Mouse (Mus musculus): ENCODE measurements at regions not wholly inside any gene's neighbourhood (a gene's known extent, or its start where the extent isn't known, plus 50 kb on each side); places are given as distances from the start of the nearest gene placed in this dataset.

DNA sequence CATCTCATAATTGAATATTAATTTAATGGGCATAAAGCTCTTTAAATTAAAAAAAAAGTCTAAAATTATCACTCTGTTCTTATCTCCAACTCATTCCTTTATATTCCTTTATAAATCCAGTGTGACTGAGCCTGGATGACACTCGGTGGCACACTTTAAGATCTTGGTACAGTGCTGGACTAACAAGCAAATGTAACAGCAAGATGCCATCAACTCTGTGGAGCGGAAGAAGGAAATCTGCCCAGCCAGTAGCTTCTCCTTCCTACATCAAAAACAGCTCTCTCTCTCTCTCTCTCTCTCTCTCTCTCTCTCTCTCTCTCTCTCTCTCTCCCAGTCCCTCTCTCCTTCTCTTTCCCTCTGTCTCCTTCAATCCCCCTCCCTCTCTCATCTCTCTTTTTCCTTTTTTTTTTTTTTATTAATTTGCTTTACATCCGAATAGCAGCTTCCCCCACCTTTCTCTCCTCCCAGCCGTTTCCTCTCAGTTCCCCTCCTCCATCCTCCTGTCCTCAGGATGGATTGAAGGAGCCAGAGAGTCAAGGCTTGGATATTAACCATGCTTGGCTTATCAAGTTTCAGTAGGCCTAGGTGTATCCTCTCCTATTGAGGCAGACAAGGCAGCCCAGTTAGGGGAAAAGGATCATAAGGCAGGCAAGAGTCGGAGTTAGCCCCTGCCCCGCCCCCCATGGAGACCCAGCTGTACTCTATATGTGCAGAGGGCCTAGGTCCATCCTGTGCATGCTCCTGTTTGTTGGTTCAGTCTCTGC, 130.4 kb upstream of the Tmtc2 start:
- peak; percentile 88 for ATAC-seq (ENCODE audit: insufficient number of reproducible peaks, low FRiP score, low TSS enrichment)

DNA sequence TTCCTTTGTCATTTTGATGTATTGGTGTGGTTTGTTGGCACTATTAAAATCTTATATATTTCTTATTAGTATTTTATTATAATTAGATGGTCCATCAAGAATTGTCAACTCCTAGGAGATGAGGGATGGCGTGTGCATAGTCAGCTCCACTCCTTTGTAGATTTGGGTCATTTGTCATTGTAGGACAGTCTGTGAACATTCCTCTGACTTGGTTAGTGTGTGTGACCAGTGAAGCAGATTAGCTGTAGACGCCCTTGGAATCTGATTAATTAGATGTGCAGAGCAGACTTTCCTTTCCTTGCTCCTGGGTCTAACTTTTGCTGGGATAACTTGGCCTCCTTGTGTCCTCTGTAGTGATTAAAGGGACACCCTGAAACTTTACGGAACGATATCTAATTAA, 118.9 kb upstream of the Tmtc2 start:
- ATAC-seq (ENCODE audit: insufficient number of reproducible peaks, low FRiP score, low TSS enrichment), result no peak

DNA sequence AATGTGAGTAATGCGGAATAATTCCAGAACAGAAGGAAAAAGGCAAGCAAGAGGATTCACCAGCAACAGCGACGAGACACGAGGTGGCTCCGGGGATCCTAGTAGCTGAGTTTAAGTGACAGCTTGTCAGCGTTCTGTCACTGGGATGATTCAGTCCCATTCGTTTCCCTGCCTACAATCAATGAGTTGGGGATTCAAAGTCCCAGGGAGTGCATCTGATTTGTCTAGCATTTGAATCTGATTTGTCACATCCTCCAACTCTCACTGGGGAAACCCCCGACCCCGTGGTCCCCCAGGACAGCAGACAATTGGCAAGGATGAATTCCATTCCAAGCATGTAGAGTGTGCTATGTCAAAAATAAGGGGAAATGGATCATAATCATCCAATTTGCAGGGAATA, 115.1 kb upstream of the Tmtc2 start:
- ATAC-seq (ENCODE audit: insufficient number of reproducible peaks, low FRiP score, low TSS enrichment), result no peak

DNA sequence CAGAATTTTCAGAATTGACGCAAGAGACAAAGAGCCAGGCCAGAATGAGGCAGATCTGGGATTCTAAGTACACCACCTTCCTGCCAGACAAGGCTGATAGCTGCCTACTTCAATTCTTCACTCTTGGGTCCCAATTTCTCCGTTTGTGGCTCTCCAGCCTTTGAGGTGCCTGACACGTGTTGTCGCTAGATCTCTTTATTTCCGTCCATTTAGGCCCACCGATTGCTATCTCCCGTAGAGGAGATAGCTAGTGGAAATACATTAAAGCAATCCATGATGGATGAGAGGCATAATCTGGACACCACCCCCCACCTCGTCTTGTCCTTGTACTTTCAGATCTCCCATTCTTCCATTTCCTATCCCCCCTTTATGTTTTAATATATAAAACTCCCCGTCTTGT, 114.6 kb upstream of the Tmtc2 start:
- ATAC-seq (ENCODE audit: insufficient number of reproducible peaks, low FRiP score, low TSS enrichment), result no peak

DNA sequence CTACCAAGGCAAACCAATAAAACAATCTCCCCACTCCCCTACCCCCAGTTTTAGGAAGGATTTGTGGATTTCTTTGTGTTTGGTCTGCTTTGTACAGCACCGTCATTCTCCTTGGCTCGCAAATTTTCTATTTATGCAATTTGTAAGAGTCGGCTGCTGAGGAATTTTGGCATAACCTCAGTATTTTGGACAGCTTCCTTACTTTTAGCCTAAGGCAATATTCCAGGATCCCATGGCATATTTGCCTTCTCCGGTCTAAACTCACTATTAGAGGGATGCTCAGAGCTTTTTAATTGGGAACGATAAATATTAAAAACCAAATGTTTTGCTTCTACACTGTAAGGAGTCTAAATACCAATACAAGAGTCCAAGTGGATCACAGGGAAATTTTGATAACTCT, 112.6 kb upstream of the Tmtc2 start:
- peak; percentile 70 for ATAC-seq (ENCODE audit: insufficient number of reproducible peaks, low FRiP score, low TSS enrichment)

DNA sequence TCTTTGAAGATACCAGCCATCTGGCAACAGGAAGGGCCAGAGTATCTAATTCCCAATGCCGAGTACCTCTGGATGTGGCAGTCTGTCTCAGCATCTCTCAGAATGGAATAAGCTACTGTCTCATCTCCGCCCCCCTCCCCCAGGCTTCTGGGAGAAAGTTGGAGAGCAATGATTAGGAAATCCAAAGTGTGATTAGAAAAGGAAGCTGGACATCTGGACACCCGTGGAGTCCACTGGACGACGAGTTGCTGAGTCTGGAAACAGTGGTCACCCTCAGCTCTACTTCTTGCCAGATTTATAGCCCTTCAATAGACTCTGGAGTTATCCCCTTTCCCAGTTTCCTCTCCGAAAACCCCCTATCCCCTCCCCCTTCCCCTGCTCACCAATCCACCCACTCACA, 105.3 kb upstream of the Tmtc2 start:
- ATAC-seq (ENCODE audit: insufficient number of reproducible peaks, low FRiP score, low TSS enrichment), result no peak

DNA sequence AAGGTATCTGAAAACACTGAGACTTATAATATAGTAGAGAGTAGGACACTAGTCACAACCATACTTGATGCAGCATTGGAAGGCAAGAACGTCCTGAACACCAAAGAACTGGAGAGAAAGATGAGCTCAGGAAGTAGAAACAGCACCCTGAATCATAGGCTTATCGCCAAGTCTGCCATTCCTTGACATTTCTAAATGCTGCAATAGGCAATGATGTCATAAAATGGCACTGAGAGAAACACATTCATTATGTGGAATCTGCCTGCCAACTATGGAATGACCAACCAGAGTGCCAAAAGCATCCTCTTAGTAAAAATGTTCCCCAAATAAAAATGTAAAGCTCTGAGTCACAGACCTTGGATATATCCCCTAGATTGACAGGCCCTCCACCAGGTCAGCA, 92.7 kb upstream of the Tmtc2 start:
- peak; percentile 52; the same call in 1 of the 2 replicates for ATAC-seq (ENCODE audit: insufficient number of reproducible peaks, low FRiP score, low TSS enrichment)

DNA sequence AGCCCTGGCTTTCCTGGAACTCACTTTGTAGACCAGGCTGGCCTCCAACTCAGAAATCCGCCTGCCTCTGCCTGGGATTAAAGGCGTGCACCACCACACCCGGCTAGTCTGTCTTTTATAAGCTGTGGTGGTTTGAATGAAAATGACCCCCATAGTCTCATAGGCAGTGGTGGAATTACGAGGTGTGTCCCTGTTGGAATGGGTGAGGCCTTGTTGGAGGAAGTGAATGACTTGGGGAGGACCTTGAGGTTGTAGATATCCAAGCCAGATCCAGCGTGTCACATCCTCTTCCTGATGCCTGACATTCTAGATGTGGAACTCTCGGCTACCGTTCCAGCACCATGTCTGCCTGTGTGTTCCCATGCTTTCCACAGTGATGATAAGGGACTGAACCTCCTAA, 86.5 kb upstream of the Tmtc2 start:
- ATAC-seq (ENCODE audit: insufficient number of reproducible peaks, low FRiP score, low TSS enrichment), result no peak

DNA sequence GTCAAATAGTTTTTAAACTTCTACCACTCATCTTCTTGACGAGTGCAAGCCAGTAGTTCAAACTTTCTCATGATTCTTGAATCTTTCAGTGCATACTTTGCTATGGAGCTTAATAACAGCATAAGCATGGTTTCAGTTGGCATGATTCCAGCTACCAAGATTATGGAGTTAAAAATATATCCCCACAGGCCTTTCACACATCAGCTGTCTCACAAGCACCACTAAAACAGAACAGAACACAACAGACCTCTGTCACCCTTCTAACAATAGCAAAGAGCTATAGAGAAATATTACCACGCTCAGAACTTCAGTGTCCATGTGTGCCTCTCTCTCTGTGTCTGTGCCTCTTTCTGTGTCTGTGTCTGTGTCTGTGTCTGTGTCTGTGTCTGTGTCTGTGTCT, 82.5 kb upstream of the Tmtc2 start:
- no peak for ATAC-seq (ENCODE audit: insufficient number of reproducible peaks, low FRiP score, low TSS enrichment)

DNA sequence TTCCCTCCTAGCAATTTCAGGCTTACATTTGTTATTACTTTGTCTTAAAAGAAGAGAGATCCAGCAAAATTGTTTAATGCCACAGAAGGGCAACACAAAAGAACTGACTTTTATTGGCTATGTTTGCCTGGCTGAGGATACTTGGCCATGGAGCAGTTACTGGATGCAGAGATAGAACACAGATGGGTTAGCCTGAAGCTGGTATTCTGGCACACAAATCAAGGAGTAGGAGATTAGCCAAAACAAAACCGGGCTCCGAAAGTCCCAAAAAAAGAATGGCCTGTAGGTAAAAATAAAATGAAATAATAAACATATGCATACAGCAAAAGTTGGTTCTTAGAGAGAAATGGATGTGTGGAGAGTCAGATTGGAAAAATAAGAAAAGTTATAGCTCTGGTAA, 78.2 kb upstream of the Tmtc2 start:
- ATAC-seq (ENCODE audit: insufficient number of reproducible peaks, low FRiP score, low TSS enrichment), result peak; percentile 97

DNA sequence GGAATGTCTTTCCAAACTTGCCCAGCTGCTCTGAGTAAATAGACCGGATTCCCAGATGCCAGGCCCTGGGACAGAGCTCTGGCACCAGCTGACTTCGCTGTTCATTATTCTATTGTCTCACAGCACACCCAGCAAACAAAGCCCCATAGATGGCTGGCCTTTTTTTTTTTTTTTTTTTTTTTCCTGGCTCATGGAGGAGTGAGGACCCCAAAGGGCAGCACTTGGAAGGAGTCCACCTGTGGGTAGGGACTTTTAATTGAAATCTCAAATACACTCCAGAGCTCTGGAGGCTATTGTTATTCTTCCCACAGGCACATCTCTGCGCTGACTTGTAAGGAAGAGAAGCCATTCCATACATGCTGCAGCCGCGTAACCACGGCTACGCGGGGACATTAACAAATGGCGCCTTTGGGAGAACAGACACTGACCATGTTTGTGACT, 64.8 kb upstream of the Tmtc2 start:
- no peak for ATAC-seq (ENCODE audit: insufficient number of reproducible peaks, low FRiP score, low TSS enrichment)

DNA sequence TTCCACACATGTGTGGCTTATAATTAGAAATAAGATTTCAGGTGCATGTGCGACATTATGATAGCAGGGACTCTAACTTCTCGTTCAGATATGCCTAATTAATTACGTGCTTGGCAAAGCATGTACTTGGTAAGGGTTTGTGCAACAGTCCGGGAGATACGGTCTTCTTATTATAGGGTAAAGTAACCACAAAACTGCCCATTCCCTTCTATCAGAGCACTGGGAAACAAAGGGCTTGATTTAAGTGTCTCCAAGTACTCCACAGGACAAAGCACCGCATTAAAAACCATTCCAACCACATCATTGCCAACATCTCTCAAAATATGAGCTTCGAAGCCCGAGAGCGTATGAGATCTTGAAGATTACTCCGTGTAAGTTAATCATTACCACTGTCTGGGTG, 64.2 kb upstream of the Tmtc2 start:
- ATAC-seq (ENCODE audit: insufficient number of reproducible peaks, low FRiP score, low TSS enrichment), result no peak

DNA sequence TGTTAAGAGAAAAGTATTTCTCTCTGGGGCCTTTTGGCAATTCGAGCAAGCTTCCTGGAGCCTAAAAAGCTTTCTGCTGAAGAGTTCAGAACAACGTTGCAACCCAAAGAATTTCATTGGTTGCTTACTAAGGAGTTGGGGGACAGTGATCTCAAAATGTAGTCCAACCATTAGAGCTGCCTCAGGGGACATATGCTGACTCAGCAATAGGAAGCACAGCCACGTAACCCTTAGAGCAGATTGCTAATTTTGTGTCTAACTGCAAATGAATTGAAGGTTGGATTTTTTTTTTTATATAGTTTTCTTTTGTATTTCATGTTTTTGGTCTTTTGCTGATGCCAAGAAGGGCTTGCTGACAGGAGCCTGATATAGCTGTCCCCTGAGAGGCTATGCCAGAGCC, 52.6 kb upstream of the Tmtc2 start:
- ATAC-seq (ENCODE audit: insufficient number of reproducible peaks, low FRiP score, low TSS enrichment), result no peak

DNA sequence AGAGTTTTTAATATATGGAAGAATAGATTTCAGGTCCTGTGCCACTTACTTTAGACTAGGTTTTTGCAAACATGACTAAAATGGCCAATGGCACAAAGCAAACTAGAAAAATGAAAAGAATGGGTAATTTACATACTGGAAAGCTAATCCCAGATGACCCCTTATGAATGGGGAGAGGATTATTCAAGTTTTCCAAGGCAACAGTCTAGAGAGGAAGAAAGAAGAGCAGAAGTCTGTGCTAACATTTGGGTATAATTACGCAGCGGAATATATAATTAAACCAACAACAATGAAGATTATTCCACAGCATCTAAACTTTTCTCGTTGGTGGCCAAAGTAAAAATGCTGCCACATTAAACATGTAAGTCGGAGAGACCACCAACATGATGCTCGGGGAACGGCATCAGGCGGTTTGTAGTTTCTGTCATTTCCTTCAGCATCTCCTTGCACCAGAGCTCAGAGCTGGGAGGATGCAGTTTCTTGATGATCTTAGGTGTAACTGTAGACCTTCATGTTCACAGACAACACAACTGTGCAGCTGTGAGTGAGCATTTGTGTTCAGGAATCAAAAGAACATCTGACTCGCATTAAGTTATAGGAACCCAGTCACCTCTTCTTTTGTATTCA, 51.2 kb upstream of the Tmtc2 start:
- ATAC-seq (ENCODE audit: insufficient number of reproducible peaks, low FRiP score, low TSS enrichment), result no peak

All from cerebellum, adult (tissue).